Mouse (Mus musculus) G1E (cell line): Measurements from ENCODE around the gene Gucd1.
"Not testable (repeated sequence)": the region's sequence is repeated elsewhere in the genome, so short reads cannot be mapped to it uniquely, and the experiment has no call there.

Experiments
- POLR2AphosphoS5 ChIP-seq: IDR thresholded peaks from 2 replicates; pipeline ENCODE4 v1.6.1; 2012; ENCODE audit warnings: low read depth, low read length, inconsistent platforms; ENCODE audit not compliant: insufficient replicate concordance
- TAL1 ChIP-seq: conservative IDR thresholded peaks from 2 replicates; pipeline ENCODE4 v1.6.1; 2012; ENCODE audit warnings: low read depth, low read length, inconsistent platforms, mixed read lengths

- TF ChIP-seq POLR2AphosphoS5, TAL1: not testable (repeated sequence)
These were observed 173.2 kb downstream of the Gucd1 start for GRCm38 (mm10) chr10:75344563-75344962.
